12 mouse cellular contexts compared by ENCODE assay signal in the genomic region with DNA sequence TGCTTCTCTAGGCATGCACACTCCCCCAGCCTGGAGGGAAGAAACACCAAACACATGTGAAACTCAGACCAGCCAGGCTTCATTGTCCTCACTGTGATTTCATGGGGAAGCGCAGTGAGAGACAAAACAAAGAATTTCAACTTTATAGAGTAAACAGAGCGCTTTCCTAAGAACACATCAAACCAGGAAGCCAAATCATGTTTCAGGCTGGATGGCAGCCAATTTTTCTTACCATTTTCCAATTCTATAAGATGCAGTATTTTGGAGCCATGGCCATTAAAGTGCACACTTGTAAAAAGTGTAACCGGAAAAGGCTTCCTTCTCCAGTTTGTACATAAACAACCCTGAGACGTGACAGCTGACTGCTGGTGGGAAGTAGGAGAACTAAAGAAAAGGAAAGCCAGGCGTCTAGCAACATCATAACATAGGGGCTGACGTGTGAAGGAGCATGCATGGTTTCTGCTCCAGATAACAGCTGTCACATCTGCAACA.
DNase-seq lines count a peak whose midpoint lies in the region; ATAC-seq and TF ChIP-seq lines count a peak whose summit lies in the region.
"Had no signal": no experiment of that assay in that cellular context is flagged by ENCODE, and none has a peak within 500 bp of the region (broad histone marks: within the 10 kb centered on the region; RNA-seq: fewer than 3 reads in every experiment).

No protein-coding gene starts in this region.

- no peak overlapping the region for H3K9ac ChIP-seq in forebrain, embryonic 12.5 days
- H3K9ac ChIP-seq in kidney, embryonic 15.5 days = no peak overlapping the region
- H3K9ac ChIP-seq in stomach, embryonic 14.5 days (replicated peaks; ENCODE audit: low read depth, low read length) = no peak overlapping the region
- H3K9ac ChIP-seq in stomach, postnatal 0 days (ENCODE audit: low read length) = no peak overlapping the region

- 0 out of 2 replicates have a peak, but pooled peaks cover 7% of the 10 kb centered on the region for H3K4me1 ChIP-seq in forebrain, embryonic 10.5 days
- H3K4me1 ChIP-seq in forebrain, embryonic 12.5 days = 0 out of 2 replicates have a peak, but pooled peaks cover 3% of the 10 kb centered on the region
- peaks cover 17% of the 10 kb centered on the region for H3K4me1 ChIP-seq in kidney, embryonic 15.5 days
- peaks cover under 1% of the 10 kb centered on the region; the same call in 1 of the 2 replicates for H3K4me1 ChIP-seq in stomach, embryonic 14.5 days (ENCODE audit: control insufficient read depth, insufficient read depth, low read length)
- no peaks in the 10 kb centered on the region for H3K4me1 ChIP-seq in stomach, postnatal 0 days (replicated peaks; ENCODE audit: control insufficient read depth, insufficient read depth)

- H3K9me3 ChIP-seq in forebrain, embryonic 10.5 days = no peaks in the 10 kb centered on the region
- H3K9me3 ChIP-seq in forebrain, embryonic 12.5 days = no peaks in the 10 kb centered on the region
- H3K9me3 ChIP-seq in kidney, embryonic 15.5 days (replicated peaks) = no peaks in the 10 kb centered on the region
- H3K9me3 ChIP-seq in stomach, embryonic 14.5 days (ENCODE audit: control insufficient read depth, low read depth, low read length) = no peaks in the 10 kb centered on the region
- H3K9me3 ChIP-seq in stomach, postnatal 0 days (ENCODE audit: control insufficient read depth, low read length) = no peaks in the 10 kb centered on the region

- 86% methylated on average over 6 of the region's 6 CpGs for WGBS in forebrain, embryonic 10.5 days
- WGBS in forebrain, embryonic 12.5 days = 69% methylated on average over 6 of the region's 6 CpGs
- WGBS in kidney, embryonic 15.5 days = 31% methylated on average over 6 of the region's 6 CpGs
- WGBS in stomach, embryonic 14.5 days = 24% methylated on average over 6 of the region's 6 CpGs
- WGBS in stomach, postnatal 0 days = 30% methylated on average over 6 of the region's 6 CpGs

- 0 out of 2 replicates have a peak overlapping the region, but pooled peaks have one; percentile 20 for H3K27ac ChIP-seq in forebrain, embryonic 10.5 days
- no peak overlapping the region for H3K27ac ChIP-seq in forebrain, embryonic 12.5 days
- peak overlapping the region; percentile 78 for H3K27ac ChIP-seq in kidney, embryonic 15.5 days
- H3K27ac ChIP-seq in stomach, embryonic 14.5 days (ENCODE audit: low read length) = peak overlapping the region; percentile 44
- no peak overlapping the region; the same call in 1 of the 2 replicates for H3K27ac ChIP-seq in stomach, postnatal 0 days (replicated peaks)
- H3K27ac ChIP-seq: left cerebral cortex, adult 2 months had no signal

- no peak overlapping the region for H3K4me3 ChIP-seq in forebrain, embryonic 10.5 days
- no peak overlapping the region for H3K4me3 ChIP-seq in forebrain, embryonic 12.5 days (replicated peaks)
- no peak overlapping the region for H3K4me3 ChIP-seq in kidney, embryonic 15.5 days (replicated peaks)
- no peak overlapping the region for H3K4me3 ChIP-seq in stomach, embryonic 14.5 days (ENCODE audit: low read depth, low read length)
- no peak overlapping the region for H3K4me3 ChIP-seq in stomach, postnatal 0 days (ENCODE audit: low read depth, low read length)
- H3K4me3 ChIP-seq: left cerebral cortex, adult 2 months had no signal

- no peaks in the 10 kb centered on the region for H3K36me3 ChIP-seq in forebrain, embryonic 10.5 days (replicated peaks)
- H3K36me3 ChIP-seq in forebrain, embryonic 12.5 days (replicated peaks) = no peaks in the 10 kb centered on the region
- H3K36me3 ChIP-seq in kidney, embryonic 15.5 days = no peaks in the 10 kb centered on the region
- H3K36me3 ChIP-seq in stomach, embryonic 14.5 days (ENCODE audit: control insufficient read depth, insufficient read depth, low read length) = no peaks in the 10 kb centered on the region
- H3K36me3 ChIP-seq in stomach, postnatal 0 days (ENCODE audit: control insufficient read depth, insufficient read depth, low read length) = no peaks in the 10 kb centered on the region

- no peak for TF ChIP-seq EP300 in stomach, postnatal 0 days (optimal IDR thresholded peaks at IDR 0.05)

- no peak for TF ChIP-seq CTCF in stomach, postnatal 0 days (IDR thresholded peaks at IDR 0.05; ENCODE audit: low read depth)

- H3K4me2 ChIP-seq in forebrain, embryonic 12.5 days = no peak overlapping the region
- H3K4me2 ChIP-seq in kidney, embryonic 15.5 days = no peak overlapping the region
- H3K4me2 ChIP-seq in stomach, embryonic 14.5 days (replicated peaks; ENCODE audit: low read depth, low read length) = no peak overlapping the region
- H3K4me2 ChIP-seq in stomach, postnatal 0 days (replicated peaks; ENCODE audit: low read depth) = no peak overlapping the region

- H3K27me3 ChIP-seq in forebrain, embryonic 10.5 days (ENCODE audit: poor library complexity, severe bottlenecking) = no peaks in the 10 kb centered on the region
- H3K27me3 ChIP-seq in forebrain, embryonic 12.5 days = no peaks in the 10 kb centered on the region
- H3K27me3 ChIP-seq in kidney, embryonic 15.5 days = no peaks in the 10 kb centered on the region
- no peaks in the 10 kb centered on the region for H3K27me3 ChIP-seq in stomach, embryonic 14.5 days (ENCODE audit: control insufficient read depth, insufficient read depth, low read length)
- H3K27me3 ChIP-seq in stomach, postnatal 0 days (ENCODE audit: control insufficient read depth, insufficient read depth, low read length) = no peaks in the 10 kb centered on the region

- DNase-seq in forebrain, embryonic 10.5 days (ENCODE audit: extremely low spot score, low spot score) = no peak
- DNase-seq in kidney, postnatal 25 days = no peak
- no peak for DNase-seq in stomach, postnatal 0 days (ENCODE audit: low spot score)
- DNase-seq in layer of hippocampus, adult 9-11 months = no peak
- DNase-seq: adrenal gland, adult 8-10 months; cerebellum, adult 18-20 months; right cerebral cortex, adult 18-20 months had no signal

- no peak for ATAC-seq in forebrain, embryonic 12.5 days (ENCODE audit: low FRiP score)
- peak; percentile 77 for ATAC-seq in kidney, embryonic 15.5 days (replicated peaks; ENCODE audit: low FRiP score)
- ATAC-seq in stomach, embryonic 14.5 days (ENCODE audit: insufficient number of reproducible peaks, insufficient read depth, low FRiP score, low read depth) = peak; percentile 65; the same call in 1 of the 2 replicates
- ATAC-seq in stomach, postnatal 0 days (ENCODE audit: low FRiP score, low TSS enrichment) = no peak
- no peak for ATAC-seq in monocyte, adult 5-6 weeks (replicated peaks; ENCODE audit: insufficient number of reproducible peaks, low FRiP score, low TSS enrichment, poor library complexity, severe bottlenecking)

Comparison
In these comparisons a context has a peak if more than half of its experiments do, and no peak if none do; other contexts are left out.
1. H3K27ac ChIP-seq: peak in forebrain, embryonic 10.5 days (single experiment), kidney, embryonic 15.5 days (single experiment) and stomach, embryonic 14.5 days (single experiment); none in forebrain, embryonic 12.5 days (single experiment) and stomach, postnatal 0 days (single experiment).
2. ATAC-seq: peak in kidney, embryonic 15.5 days (single experiment) and stomach, embryonic 14.5 days (single experiment); none in forebrain, embryonic 12.5 days (single experiment), stomach, postnatal 0 days (single experiment) and monocyte, adult 5-6 weeks (single experiment).